Mouse (Mus musculus) cortical plate, adult 2 months (tissue): ENCODE measurements at regions not wholly inside any gene's neighbourhood (a gene's known extent, or its start where the extent isn't known, plus 50 kb on each side); places are given as distances from the start of the nearest gene placed in this dataset.

Source experiments
- CTCF ChIP-seq: fragments of 200-500 bp; IDR thresholded peaks from 2 replicates; pipeline ENCODE4 v1.5.1; 2011; ENCODE audit warnings: mild to moderate bottlenecking, control low read depth, low read length; ENCODE audit not compliant: insufficient read depth; ENCODE audit errors: extremely low read depth
- POLR2A ChIP-seq: fragments of 200-500 bp; IDR thresholded peaks from 2 replicates; pipeline ENCODE4 v1.6.1; 2011; ENCODE audit warnings: mild to moderate bottlenecking, low read length, control low read depth; ENCODE audit not compliant: insufficient read depth; ENCODE audit errors: extremely low read depth

DNA sequence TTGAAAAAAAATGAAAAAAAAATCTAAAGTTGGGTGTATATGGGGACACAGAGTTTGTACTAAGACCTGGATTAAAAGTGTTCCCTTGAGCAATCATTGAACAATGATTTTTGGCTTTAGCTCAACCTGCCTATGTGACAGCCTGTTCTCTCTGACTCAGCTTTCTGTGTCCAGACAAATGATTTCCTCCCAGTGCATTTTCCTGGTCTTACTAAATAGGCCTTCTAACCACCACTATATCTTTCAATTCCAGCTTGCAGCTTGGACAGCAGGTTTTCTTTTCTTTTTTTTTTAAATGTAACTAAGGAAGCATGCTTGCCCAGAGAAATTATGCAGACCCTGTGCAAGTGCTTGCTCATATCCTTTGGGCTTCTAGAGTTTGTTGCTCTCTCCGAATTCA, 850.2 kb downstream of the Tlr4 start:
- TF ChIP-seq POLR2A (no peak), CTCF (no peak)
